Mouse (Mus musculus): Measurements from ENCODE around the gene Ch25h.

DNA sequence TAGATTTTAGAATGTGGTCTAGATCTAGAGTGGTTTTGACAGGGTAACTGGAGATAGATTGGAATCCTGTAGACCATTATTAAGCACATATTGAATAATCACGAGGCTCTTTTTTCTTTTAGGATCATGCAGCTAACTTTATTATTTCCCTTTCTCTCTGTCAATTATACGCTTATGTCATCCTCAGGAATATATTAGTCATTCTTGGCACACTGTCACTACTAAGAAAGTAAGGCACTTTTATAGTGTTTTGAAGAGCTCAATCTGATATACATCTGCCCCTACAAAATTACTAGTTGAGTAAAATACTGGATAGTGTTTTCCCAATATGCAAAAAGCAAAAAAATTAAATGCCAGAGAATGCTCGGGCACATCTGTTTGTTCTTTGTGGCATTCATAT lies 43.6 kb downstream of the Ch25h start:
- TF ChIP-seq CTCF (IDR thresholded peaks at IDR 0.05; ENCODE audit: low read depth), result no peak
- TF ChIP-seq EP300 (IDR thresholded peaks at IDR 0.05; ENCODE audit: low read depth), result no peak
